Mouse (Mus musculus) urinary bladder, adult 2 months (tissue): Measurements from ENCODE around the gene Arhgef7. TPM values are rescaled to one million over a fixed set of nuclear protein-coding genes. Genes with fewer than 3 reads are reported as not detected.
A peak's percentile ranks its signal among the peaks of the same experiment; 100 is the strongest.

Experiments
- DNase-seq: peaks from one replicate; pipeline ENCODE4 v3.0.0; 2022; ENCODE audit warnings: low spot score
- polyA plus RNA-seq: library from polyadenylated mRNA; depleted of rRNA; stranded (reverse); fragments of >200 nt; gene quantifications from 2 replicates; pipeline ENCODE4 v1.2.3, GENCODE M21; 2012; rRNA removed

Gene Arhgef7
- polyA plus RNA-seq: 31.5 and 43.8 TPM in 2 replicates

DNA sequence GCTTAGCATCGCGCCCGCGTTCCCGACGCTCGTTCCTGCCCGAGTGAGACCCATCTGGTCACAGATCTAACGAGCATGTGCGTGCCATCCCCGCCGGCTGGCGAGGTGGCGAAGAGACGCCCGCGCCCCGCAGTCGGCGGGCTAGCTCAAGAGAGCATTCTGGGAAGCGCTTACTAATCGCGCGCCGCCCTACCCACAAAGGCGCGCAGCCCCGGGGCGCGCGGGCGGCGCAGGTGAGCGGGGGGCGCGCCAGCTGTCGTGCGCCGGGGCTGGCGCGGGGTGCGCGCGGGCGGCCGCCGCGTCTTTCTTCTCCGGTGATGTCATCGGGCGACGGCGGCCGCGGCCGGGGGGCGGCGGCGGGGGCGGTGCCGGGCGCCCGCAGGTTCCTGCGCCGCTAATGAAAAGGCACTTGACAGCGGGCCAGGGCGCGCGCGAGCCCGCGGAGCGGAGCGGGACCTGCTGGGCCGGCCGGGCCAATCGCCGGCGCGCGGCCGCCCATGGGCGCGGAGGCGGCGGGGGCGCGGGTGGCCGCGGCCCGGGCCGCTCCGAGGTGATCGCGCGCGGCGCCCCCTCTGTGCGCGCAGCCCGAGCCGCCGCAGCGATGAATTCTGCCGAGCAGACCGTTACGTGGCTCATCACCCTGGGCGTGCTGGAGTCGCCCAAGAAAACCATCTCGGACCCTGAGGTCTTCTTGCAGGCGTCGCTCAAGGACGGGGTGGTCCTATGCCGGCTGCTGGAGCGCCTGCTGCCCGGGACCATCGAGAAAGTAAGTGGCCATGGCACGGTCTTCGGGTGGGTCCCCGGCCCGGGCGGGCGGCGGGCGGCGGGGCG lies at the start of gene Arhgef7:
TSS of gene Arhgef7 (plus strand) at position 71 of the 831 bp plus-strand sequence.
- no peak for DNase-seq

DNA sequence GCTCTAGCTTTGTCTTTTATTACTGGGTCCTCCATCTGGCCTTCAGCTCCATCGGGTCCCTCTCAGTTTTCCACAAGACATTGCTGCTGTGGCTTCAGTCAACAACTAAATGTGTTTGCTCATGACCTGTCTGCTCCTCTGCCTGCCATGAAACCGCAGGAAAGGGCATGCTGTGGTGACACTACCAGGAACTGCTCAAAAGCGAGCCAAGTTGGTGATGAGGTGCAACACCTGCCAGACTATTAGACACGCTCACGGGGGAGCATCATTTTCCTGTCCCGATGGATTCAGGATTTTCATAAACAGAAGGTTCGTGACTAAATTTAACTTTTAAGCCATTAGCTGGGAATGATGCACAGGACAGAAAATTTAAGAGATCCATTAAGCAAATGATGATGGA lies 43.0 kb upstream of the Arhgef7 start:
- no peak for DNase-seq

DNA sequence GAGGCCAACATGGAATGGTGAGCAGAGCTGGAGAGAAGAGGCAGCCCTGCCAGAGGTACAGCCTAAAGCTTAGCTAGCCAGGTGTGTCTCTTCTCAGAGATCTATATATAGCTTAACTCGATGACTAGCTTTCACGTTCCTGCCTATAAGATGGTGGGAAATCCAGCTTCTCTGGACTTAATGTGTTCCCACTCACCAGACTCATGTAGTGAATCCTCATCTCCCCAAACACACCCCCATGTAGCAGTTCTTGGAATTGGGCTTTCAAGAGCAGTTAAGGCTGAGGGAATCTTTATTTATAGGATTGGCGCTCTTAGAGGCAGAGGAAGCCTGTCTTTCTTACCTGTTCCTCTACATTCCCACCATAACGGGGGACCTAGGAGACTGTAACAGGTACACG lies 40.3 kb upstream of the Arhgef7 start:
- no peak for DNase-seq

DNA sequence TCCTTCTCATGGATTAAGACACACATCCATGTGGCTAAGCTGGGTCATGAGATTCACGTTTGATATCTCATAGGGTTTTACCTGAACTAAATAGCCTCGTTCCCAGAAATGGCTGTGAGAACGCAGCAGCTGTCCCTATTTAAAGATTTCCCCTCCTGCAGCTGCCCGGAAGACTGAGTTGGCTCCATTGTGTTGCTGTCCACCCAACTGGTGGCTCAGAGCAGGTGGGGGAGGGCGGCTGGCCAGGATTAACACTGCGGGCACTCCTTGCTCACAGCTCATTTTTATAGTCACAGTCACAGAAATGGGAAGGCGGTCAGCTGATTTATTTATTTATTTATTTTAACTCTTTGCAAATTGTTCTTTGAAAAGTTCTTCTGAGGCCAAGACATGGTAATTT lies 37.6 kb upstream of the Arhgef7 start:
- no peak for DNase-seq

DNA sequence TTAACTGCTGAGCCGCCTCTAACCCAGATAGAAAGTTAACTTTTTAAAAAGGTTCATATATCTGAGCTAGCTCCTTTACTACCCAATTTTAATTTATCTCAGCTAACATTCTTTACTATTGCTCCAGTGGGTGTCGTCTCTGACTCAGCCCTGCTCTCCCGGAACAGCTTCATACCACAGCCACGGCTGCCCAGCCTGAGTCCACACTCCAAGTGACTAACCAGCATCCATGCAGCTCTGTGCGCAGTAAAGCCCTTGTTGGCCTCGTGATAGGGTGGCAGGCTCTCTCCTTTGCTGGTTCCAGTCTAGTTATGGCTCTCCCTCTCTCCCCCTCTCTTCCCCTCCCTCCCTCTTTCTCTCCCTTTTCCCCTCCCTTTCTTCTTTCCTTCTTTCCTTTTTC lies 36.2 kb upstream of the Arhgef7 start:
- DNase-seq: no peak

DNA sequence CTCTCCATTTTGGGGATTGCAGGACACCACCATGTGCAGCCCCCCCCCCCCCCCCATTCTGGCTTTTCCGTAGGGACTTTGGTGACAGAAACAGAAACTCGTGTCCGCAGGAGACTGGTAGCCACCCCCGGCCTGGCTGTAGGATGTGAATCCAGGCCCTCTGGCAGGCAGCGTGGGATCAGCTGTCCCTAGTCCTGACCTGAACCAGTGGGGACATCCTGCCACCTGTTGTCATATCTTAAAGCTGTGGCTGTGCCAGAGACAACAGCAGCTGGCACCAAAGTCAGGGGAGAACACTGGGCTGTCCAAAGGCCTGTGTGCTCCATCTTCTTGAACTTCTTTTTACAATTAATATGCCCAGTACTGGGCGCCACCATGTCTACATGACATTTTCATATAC lies 35.8 kb upstream of the Arhgef7 start:
- no peak for DNase-seq

DNA sequence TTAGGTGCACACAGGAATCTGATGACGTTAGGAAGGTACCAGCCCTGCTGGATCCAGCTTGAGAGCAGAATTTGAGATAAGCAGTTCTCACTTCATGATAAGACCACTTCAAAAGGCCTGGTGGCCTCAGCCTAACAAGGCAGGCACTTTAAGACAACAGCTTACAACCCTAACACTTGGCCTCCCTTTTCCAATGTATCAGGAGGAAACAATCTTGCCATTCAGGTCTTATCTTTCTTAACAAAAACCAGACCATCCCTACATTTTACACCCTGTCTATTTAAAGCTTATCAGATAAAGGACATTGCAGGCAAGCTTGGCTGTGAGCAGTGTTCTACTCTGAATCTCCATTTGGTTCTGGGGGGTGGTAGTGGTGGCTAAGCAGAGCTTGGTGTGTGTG lies 35.1 kb upstream of the Arhgef7 start:
- no peak for DNase-seq

DNA sequence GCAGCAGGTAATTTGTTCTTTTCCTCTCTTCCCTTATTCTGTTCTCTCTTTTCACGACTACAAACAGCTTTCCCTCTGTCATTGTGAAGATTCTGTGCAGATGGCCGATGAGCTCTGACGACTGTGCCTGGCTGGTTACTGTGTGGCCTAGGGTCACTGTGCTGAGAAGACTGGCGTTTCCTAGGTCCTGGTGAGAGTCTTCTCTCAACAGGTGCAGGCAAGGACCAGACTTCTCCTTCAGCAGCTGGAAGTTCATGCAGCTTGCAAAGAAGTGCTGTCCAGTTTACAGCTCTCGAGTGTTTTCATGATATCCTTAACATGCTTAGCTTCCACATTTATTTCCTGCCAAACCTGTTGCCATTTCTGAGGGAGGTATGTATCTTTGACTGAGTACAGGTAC lies 33.5 kb upstream of the Arhgef7 start:
- no peak for DNase-seq

DNA sequence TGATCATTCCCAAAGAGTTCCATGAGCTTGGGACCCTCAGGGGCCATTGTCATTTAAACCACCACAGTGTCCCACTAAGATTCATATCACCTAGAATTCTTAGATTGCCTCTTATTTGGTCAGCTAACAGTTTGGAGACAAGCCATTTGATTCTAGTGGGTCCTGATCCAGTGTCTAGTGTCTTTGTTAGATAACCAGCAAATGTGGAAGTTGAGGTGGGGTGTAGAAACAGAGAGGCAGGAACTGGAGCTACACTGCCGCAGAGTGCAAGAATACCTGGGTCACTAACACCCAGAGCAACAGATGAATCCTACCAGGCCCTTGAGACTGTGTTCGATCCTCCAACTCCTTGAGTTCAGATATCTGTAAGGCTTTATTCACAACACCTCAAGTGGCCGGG lies 31.3 kb upstream of the Arhgef7 start:
- DNase-seq: no peak

DNA sequence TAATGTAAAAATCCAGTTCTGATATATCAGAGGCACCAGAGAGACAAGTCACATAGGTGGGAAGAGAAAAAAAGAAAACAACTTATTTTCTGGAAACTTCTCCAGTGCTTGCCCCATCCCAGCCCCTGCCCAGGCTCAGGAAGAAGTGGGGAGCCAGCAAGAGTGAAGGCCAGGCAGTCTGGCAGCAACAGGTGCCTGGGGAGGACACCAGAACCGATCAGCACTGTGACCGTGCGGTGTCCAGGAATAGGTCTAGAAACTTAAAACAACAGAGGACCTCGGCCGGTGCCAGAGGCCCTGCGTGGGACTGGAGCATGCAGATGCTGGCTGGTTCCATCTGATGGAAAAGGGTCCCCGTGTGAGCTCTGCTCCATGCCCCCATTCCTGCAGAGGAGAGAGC lies 30.1 kb upstream of the Arhgef7 start:
- DNase-seq: no peak

DNA sequence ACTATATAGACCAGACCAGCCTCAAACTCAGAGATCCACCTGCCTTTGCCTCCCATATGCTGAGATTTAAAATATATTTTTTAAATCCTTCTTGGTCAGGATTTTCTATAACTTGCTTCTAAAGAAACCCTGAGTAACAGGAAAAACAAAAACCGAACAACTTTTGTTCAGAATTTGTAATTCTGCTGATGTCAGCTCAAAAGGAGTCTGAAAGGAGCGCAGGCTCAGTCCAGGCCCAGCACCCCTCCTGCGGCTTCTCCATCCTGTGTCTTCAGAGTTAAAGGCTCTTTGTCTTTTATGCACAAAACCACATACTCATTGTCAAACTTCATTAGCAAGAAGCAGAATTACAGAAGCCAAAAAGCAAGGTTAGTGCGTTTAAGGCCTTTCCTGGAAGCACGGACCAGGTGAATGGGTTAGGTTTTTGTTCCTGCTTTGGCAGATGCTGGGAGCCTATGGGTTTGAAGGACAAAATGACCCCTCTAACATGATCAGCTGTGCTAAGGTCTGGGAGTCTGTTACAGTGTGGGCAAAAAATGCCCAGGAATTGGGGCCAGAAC lies 28.0 kb upstream of the Arhgef7 start:
- no peak for DNase-seq

DNA sequence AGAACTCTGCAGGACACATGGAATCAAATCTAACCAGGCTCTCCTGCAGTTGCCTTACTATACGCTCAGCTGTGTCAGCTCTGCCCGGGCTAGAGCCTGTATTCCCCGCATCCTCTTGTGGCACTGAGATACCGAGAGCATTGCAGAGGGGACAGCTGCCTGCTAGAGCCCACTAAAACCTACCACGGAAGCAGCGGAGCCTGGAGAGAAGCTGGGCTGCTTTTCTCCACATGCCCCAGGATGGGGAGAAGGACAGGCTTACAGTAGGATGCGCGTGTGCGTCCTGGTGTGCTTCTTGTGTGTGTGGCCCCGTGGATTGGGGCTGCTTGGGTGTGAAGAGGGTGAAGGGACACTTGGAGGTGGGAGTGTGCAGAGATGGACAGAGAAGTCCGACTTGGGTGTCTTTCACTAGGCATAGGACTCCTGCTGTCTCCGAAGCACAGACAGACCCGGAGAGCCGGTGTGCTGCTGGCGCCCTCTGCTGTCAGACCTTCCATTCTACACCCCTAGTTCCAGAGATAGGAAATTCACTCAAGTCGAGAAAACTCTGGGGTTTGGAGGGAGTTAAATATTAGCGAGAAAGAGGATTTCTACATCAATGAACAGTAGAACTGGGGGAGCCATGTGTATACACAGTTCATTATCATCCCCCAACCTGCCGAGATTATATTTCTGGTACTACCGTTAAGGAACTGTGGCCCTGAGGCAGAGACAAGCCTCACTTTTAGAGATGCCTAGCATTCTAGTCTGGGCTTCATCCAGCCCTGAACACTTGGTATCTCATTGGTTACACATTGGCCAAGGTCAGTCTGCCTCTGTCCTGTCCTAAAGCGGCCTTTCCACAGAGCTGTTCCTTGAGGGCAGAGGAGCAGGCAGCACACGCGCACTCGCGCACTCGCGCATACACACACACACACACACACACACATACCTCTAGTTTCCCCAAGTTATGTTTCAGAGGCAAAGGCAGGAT lies 27.2 kb upstream of the Arhgef7 start:
- DNase-seq: peak; percentile 61

DNA sequence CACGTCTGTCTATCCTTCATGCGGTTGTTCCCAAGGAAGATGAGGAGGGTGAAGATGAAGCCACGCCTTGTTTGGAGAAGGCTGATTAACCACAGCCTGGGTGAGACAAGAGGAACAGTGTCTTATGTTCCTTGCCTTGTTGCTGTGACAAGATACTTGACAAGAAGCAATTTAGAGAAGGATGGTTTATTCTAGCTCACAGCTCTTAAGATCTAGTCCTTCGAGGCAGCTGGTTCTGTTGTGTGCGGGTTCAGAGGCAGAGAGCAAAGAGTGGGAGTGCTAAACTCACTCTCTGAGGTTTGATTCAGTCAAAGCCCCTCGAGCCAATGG lies 26.5 kb upstream of the Arhgef7 start, which contains the start of gene 1700016D06Rik:
TSS of gene 1700016D06Rik (minus strand) at position 31 of the 330 bp plus-strand sequence.
- no peak for DNase-seq

DNA sequence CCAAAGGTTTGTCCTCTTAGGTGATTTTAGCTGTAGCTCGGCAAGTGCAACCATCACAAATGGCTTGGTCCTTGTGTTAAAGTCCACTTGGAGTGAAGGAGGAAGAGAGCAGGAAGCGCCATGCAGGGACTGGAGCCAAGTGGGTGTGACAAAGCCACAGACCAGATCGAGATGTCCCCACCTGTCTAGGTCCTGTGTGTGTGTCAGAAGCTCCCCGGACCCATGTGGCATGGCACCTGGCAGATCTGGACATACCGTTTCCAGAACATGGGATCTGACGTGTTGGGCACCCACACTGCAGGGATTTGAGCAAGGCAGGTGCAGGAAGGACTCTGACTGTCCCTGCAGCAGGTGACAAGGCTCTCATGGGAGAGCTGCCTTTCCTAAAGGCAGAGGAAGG lies 26.1 kb upstream of the Arhgef7 start:
- DNase-seq: no peak

DNA sequence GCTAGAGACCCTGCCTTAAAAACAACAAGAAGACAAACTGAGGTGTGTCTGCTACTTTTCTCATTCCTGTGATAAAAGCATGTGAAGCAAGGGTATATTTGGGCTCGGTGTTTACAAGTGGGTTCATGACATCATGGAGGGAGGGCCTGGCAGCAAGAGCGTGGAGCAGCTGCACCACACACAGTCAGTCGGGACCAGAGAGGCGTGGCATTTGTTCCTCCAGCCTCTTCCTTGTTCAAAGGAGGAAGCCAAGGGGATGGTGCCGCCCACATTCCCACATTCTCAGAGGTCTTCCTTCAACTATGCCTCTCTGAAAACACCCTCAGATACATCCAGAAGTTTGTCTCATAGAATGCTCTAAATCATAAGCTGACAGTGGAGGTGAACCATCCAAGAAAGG lies 23.7 kb upstream of the Arhgef7 start:
- no peak for DNase-seq

DNA sequence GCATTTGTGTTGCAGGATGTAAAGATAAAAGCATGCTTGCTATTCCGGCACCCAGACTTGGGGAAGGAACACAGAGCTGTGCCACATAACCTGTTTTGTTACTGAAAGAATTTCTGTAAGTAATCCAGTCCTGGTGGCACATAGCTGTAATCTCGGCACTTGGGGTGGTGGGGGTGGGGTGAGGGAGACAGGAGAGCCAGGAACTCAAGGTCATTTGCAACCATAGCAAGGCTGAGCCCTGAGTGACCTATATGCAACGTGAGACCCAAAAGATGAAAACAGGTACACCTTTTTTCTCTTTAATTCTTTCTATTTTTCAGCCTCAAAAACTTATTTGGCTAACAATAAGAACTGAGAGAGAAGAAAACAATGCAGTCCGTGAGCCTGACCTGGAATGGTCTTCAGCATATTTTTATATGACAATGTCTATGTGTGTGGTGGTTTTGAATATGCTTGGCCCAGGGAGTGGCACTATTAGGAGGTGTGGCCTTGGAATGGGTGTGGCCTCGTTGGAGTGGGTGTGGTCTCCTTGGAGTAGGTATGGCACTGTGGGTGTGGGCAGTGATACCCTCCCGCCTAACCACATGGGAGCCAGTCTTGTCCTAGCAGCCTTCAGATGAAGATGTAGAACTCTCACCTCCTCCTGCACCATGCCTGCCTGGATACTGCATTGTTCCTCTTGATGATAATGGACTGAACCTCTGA lies 22.7 kb upstream of the Arhgef7 start:
- no peak for DNase-seq

DNA sequence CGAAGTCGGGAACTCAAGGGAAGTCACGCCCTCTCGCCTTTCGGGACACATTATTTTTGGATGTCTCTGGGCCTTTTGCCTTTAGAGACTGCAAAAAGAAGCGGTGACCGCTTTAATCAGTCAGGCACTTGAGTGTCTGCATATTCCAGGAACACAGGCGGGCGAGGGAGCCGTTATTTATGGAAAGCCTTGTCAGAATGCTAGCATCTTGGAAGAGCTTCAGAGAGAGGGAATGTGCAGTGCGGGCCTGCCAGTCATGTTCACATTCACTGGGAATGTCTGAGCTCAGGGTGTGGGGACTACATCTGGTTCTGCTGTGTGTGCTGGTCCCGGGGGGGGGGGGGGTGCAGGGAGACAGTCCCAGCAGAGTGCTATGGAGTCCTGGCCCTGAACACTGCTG lies 21.7 kb upstream of the Arhgef7 start:
- DNase-seq: no peak

DNA sequence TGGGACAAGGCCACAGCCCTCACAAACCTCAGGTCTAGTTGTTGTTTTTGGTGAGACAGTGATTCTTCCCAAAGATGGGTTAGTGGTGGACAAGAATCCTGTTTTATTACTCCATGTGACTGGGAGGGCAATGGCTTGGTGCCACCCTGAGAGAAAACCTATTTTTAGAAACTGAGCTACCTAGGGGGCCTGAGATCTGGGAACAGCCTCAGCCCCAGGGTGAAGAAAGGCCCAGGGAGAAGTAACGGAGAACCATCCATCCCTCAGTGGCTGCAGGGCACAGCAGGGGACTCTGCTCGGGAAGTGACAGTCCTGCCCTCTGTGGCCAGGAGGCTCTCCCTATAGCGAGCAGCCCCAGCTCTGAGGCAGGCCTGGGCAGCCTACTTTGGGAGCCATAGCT lies 19.8 kb upstream of the Arhgef7 start:
- no peak for DNase-seq

DNA sequence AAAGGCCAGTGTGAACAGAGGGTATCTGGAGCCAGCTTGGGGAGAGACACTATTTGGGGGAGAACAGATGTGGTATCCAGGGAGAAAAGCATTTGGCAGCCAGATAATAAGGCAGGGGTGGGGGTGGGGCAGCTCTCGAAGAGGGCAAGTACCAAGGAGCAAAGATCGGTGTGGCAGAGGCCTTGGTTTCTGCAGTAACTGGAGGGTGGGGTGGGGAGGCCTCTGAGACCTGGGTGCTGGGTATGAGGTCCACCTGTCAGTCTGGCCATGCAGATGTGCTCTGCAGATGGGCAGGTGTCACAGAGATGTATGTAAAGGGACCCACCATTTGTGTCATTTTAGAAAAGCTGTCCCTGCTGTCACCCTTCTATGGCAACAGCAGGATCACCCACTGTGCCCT lies 18.7 kb upstream of the Arhgef7 start:
- DNase-seq: no peak

DNA sequence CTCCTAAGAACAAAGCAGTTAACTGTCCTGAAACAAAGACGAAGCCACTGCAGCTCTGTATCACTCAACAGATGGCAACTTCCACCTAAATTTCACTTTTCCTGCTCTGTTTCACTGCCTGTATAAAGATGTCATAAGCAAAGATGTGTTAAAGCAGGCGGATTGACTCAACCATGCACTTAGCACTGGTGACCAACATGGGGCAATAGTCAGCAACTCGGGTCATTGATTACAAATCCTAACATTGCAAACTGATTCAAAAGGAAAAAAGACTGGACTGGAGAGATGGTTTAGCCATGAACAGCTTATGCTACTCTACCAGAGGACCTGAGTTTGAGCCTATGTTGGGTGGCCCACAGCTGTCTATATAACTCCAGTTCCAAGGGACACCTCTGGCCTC lies 18.0 kb upstream of the Arhgef7 start:
- no peak for DNase-seq

DNA sequence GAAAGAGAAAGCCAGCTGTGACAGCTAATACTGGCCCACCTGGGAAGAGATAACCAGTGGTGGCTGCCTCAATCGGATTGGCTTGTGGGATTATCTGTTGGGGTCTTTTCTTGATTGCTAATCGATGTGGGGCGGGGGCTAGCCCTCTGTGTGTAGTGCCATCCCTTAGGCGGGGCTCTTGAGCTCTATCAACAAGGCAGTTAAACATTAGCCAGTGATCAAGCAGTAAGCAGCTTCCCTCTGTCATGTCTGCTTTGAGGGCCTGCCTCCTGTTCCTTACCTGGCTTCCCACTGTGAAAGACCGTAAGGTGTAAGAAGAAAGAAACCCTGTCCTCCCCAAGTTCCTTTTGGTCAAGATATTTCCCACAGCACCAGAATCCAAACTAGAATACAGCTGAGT lies 17.1 kb upstream of the Arhgef7 start:
- no peak for DNase-seq

DNA sequence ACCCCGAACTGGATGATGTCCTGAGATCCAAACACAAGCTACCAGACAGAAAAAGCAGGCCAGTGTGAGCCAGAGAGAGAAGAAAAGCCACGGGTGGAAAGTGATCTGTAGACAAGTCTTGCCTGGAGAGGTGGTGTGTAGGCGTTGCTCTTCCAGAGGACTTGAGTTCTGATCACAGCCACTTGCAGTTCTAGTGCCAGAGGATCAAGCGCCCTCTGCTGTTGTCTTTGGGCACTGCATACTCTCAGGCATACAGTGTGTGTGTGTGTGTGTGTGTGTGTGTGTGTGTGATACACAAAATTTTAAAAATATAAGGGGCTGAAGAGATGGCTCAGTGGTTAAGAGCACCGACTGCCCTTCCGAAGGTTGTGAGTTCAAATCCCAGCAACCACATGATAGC lies 15.3 kb upstream of the Arhgef7 start:
- DNase-seq: no peak
